Mouse (Mus musculus): ENCODE measurements at regions not wholly inside any gene's neighbourhood (a gene's known extent, or its start where the extent isn't known, plus 50 kb on each side); places are given as distances from the start of the nearest gene placed in this dataset.

- in situ Hi-C loops (cut with MboI, MseI) = loop anchor here (10.0 kb wide), 1 partner anchor 1892 kb away; no protein-coding TSS in a partner anchor
These were observed 97.6 kb upstream of the Bdnf start for GRCm38 (mm10) chr2:109576946-109577345.

GRCm38 (mm10) chr2:109578870-109579310, 95.6 kb upstream of the Bdnf start:
- in situ Hi-C loops (cut with MboI, MseI) = loop anchor here (10.0 kb wide), 1 partner anchor 1894 kb away; no protein-coding TSS in a partner anchor

- in situ Hi-C loops (cut with MboI, MseI) = no loop called here
These were observed 56.0 kb upstream of the Bdnf start for GRCm38 (mm10) chr2:109618341-109619058.

GRCm38 (mm10) chr2:109619676-109620075, 54.8 kb upstream of the Bdnf start:
- in situ Hi-C loops (cut with MboI, MseI) = no loop called here

- in situ Hi-C loops (cut with MboI, MseI) = no loop called here
These were observed 52.9 kb upstream of the Bdnf start for GRCm38 (mm10) chr2:109621595-109621994.
